Mouse (Mus musculus) kidney, adult 2 months (tissue): ENCODE results near the gene Tmprss15. TPM values are rescaled to one million over a fixed set of nuclear protein-coding genes. Genes with fewer than 3 reads are reported as not detected.

Experiments used
- DNase-seq: peaks from one replicate; pipeline ENCODE4 v3.0.0; 2021
- H3K27ac ChIP-seq: fragments of 200-500 bp; 2 replicates; pipeline ENCODE4 v1.5.1; 2012; ENCODE audit warnings: low read depth, low read length, control low read depth, inconsistent platforms; ENCODE audit not compliant: insufficient read depth
- H3K27me3 ChIP-seq: fragments of 200-500 bp; replicated peaks from 2 replicates; pipeline ENCODE4 v1.6.1; 2012; ENCODE audit warnings: mild to moderate bottlenecking, moderate library complexity, low read length, inconsistent platforms; ENCODE audit not compliant: control insufficient read depth, insufficient read depth
- H3K36me3 ChIP-seq: fragments of 200-500 bp; 2 replicates; pipeline ENCODE4 v1.6.1; 2012; ENCODE audit warnings: mild to moderate bottlenecking, moderate library complexity, low read length, inconsistent platforms; ENCODE audit not compliant: control insufficient read depth, insufficient read depth
- H3K4me1 ChIP-seq: fragments of 200-500 bp; 2 replicates; pipeline ENCODE4 v1.6.1; 2011; ENCODE audit warnings: low read length; ENCODE audit not compliant: control insufficient read depth, insufficient read depth
- H3K4me3 ChIP-seq: fragments of 200-500 bp; 2 replicates; pipeline ENCODE4 v1.5.1; 2011; ENCODE audit warnings: mild to moderate bottlenecking, low read depth, low read length, control low read depth; ENCODE audit not compliant: insufficient read depth
- CTCF ChIP-seq: fragments of 200-500 bp; conservative IDR thresholded peaks from 2 replicates; pipeline ENCODE4 v1.5.1; 2011; ENCODE audit warnings: low read depth, mild to moderate bottlenecking, control low read depth, low read length, moderate library complexity, mixed read lengths; ENCODE audit not compliant: insufficient read depth, insufficient read length
- POLR2A ChIP-seq: fragments of 200-500 bp; IDR thresholded peaks from one replicate; pipeline ENCODE4 v1.6.1; 2011; ENCODE audit warnings: low read depth, low read length, control low read depth
- WGBS: fragments of 180-500 bp; shearing (Covaris S2); methylation state at CpG from one replicate; pipeline ENCODE4 v1.1.7; 2018; 5-methylcytosine and 5-hydroxymethylcytosine counted together
- polyA plus RNA-seq: library from polyadenylated mRNA; depleted of rRNA; stranded (reverse); fragments of >200 nt; gene quantifications from 2 replicates; pipeline ENCODE4 v1.2.3, GENCODE M21; 2012; rRNA removed

Gene Tmprss15
- polyA plus RNA-seq, 1 experiment = not detected

- DNase-seq = no peak
- H3K36me3 ChIP-seq = no peaks in the 10 kb centered on the region
- no peak overlapping the region for H3K4me3 ChIP-seq
- H3K27me3 ChIP-seq = no peaks in the 10 kb centered on the region
- 51% methylated on average over 5 of the region's 5 CpGs for WGBS
- no peak for TF ChIP-seq POLR2A
- TF ChIP-seq CTCF = no peak
- H3K4me1 ChIP-seq = no peaks in the 10 kb centered on the region
- H3K27ac ChIP-seq = no peak overlapping the region
Measured at GRCm38 (mm10) chr16:78922644-78923043, 168.3 kb downstream of the Tmprss15 start.

Other genes with a start within 250 kb of the Tmprss15 start
- 0.03 and 0.08 TPM in 2 replicates for gene Chodl, start 160.1 kb downstream of the Tmprss15 start, polyA plus RNA-seq